Mouse (Mus musculus) lung, adult 2 months (tissue): ENCODE measurements around the gene Mlip.

Experiments used
- CTCF ChIP-seq: fragments of 200-500 bp; IDR thresholded peaks from 2 replicates; pipeline ENCODE4 v1.5.1; 2011; ENCODE audit warnings: mild to moderate bottlenecking, low read length, control low read depth; ENCODE audit not compliant: insufficient read depth
- POLR2A ChIP-seq: fragments of 200-500 bp; IDR thresholded peaks from 2 replicates; pipeline ENCODE4 v1.6.1; 2011; ENCODE audit warnings: low read depth, mild to moderate bottlenecking, control low read depth, low read length, borderline replicate concordance; ENCODE audit errors: extremely low read depth

DNA sequence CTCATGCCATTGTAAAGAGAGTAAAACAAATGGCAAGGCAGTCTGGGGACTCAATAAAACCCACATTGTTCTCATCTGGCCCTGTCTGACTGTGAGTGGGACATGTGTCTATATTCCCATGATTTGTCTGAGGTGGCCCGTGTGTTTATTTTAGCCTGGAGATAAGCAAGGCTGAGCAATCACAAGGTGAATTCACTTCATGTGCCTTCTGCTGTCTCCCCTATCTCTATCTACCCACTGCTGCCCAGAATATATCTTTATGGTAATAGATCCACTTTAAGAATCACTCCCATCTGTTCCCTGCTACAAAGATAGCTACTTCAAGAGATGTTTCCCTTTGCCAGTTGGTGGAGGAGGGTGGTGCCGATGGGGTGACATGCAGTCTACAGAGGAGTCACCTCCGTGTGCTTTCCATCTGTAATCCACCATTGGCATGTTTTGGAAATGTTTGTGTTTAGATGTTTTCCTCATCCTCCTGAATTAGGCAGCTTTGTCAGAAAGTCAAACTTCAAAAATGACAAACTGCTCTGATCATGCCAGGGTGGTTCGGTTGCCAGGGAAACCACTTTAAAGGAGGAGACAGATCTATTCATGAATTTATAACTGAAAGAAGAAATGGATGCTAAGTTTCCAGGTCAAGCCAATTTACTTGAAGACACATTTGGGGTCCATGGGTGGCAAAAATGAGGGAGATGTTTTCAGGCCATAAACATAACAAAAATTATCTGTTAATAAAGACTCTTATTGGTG, 87.3 kb downstream of the Mlip start:
- TF ChIP-seq CTCF: no peak
- TF ChIP-seq POLR2A: no peak
